Mouse (Mus musculus) mouse embryonic stem cell (cell line): ENCODE measurements around the gene Adgre5.

Experiments
- in situ Hi-C, 2 experiments: fragments of 300-500 bp; cut with MboI; formaldehyde crosslinking; loops; 1 replicate in 1 of 2; 3 replicates in 1 of 2; pipeline ENCODE4 v1.14.3; 2019 to 2020; ENCODE audit warnings: low sequenced_read_pairs in 2 of 2, low pct_unique_long_range_greater_than_20kb in 1 of 2, mixed read lengths in 1 of 2; ENCODE audit not compliant: unreplicated experiment in 1 of 2

Adgre5 gene

DNA sequence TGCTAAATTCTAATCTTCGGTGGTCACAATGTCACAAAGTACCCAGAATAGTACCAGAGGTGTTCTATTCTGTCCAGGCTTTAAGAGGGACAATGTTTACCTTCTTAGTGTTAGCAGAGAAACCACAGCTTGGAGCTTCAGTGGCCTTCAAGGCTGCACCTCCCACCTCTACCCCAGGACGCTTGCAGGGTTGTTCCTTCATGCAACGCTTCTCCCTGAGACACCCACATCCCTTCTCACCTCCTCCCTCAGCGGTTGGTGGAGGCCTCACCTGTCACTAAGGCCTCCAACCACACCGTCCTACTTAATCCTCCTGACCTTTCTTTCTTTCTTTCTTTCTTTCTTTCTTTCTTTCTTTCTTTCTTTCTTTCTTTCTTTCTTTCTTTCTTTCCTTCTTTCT lies 17.2 kb upstream of the Adgre5 start:
- in situ Hi-C loops = no loop called here

DNA sequence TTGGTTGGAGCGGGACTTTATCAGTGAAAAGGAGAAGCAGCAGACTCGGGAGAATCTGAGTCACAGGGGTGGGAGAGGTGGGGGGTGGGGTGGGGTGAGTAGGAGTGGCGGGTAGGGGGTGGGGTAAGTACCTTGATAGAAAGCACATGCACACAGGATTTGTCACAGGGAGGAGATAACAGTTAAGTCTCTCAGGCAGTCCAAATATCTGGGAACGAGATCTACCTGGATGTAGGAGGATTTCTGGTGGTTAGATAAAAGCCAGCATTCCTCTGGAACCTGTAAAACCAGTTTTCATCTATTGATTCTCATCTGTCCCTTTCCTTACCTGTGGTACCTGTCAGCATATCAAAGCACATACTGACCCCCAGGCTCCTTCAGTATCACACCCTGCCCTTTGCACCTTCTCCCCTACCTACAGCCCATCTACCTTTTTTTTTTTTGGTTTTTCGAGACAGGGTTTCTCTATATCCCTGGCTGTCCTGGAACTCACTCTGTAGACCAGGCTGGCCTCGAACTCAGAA lies 16.0 kb upstream of the Adgre5 start:
- in situ Hi-C loops = no loop called here

DNA sequence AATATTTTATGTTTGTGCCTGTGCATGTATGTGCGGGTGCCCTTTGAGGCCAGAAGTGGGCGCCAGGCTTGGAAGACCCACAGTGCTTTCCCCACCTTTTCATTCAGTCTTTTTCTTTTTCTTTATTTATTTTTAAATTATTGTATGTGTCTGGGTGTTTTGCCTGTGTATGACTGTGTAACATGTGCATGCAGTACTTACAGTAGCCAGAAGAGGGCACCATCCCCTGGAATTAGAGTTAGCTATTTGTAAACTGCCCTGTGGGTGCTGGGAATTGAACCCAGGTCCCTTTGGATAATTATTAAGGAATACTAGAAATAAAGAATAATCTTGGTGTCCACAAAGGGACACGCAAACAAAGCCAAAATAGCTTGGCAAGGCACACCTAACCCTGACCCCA lies 15.1 kb upstream of the Adgre5 start:
- in situ Hi-C loops = no loop called here

DNA sequence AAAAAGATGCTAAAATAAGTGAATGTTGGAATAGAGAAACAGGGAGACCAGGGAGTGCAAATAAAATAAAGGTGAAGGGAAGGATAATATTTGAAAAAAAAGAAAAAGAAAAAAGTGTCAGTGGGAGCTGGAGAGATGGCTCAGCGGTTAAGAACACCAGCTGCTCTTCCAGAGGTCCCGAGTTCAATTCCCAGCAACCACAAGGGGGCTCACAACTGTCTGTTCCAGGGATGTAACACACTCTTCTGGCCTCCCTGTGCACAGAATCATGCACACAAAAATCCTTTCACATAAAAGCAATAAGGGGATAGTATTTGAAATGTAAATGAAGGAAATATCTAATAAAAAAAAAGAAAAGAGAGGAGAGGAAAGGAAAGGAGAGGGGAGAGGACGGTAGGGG lies 13.0 kb upstream of the Adgre5 start:
- in situ Hi-C loops = no loop called here

DNA sequence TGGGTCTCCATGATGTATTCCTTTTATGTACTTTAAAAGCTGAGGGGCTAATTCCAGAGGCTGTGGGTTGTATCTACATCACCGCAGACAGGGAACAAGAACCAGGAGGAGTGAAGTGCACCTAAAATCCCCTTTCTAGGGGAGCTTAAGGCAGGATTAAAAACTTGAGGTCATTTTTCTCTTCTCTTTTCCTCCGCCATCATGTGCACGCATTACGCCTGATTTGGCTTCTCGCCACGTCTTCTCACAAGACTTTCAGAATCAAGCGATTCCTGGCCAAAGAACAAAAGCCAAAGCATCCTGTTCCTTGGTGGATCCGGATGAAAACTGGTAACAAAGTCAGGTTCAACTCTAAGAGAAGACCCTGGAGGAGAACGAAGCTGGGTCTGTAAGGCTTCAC lies 8.1 kb upstream of the Adgre5 start:
- in situ Hi-C loops = no loop called here

DNA sequence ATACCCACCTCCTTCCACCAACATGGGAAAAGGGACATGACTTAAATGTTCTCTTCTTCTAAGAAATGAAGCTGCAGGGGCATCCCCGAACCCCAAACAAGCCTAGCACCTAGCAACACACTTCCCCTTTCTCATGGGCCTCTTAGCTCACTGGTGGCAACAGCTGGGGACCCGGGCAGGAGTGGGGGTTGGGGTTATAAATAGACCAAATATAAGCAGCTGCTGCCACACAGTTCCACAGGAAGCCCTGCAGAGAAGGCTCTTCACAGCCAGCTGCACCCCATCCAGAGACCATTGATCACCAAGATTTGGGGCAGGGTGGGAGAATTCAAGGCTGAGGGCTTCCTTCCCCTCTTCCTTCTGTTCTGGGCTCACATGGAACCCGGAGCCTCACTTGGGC lies 7.6 kb upstream of the Adgre5 start:
- in situ Hi-C loops = no loop called here

DNA sequence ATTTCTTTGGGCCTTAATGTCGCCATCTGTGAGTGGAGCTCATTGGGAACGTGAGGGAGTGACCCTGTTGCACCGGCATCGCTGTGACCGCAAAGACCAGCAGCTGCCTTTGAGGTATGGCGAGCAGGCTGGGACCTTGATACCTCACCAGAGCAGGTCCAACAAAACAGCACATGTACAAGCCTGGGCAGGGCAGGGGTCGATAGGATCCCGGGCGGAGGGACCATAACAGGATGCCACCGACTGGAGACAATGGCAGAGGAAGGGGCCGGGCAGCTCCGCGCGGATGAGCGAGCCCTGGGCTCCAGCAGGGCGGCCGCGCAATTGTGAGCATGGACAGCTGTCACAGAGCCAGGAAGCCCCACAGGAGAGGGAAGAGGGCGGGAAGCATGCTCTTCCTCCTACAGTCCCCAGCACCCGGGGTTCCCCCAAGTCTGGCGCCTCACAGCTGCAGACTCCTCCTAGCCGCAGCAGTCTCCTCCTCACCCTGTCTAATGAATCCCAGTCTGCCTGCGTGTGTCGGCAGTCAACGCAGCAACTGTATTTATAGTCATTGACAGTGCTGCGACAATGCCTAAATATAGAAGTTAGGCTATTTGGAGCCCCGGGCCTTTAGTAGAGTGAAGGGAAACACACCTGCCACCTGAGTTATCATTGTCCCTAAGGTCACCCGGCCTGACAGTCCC lies 6.7 kb upstream of the Adgre5 start:
- in situ Hi-C loops = no loop called here

DNA sequence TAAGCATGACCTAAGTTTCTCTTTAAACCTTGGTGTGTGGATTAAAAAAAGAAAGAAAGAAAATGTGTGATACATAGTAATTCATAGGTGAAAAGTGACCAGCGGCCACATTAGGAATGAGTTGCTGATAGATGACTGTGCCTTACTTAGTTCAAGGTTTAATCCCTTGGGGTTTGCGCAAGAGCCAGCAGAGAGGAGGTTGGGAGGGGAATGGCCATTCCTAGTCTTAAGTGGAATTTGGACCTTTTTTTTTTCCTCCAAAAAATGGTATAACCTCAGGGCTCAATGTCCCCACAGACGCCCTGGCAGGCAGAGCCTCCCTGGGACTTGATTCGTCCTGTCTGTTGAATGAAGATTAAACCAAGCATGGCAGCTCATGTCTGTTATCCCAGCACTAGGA lies 2.9 kb upstream of the Adgre5 start:
- in situ Hi-C loops = no loop called here

DNA sequence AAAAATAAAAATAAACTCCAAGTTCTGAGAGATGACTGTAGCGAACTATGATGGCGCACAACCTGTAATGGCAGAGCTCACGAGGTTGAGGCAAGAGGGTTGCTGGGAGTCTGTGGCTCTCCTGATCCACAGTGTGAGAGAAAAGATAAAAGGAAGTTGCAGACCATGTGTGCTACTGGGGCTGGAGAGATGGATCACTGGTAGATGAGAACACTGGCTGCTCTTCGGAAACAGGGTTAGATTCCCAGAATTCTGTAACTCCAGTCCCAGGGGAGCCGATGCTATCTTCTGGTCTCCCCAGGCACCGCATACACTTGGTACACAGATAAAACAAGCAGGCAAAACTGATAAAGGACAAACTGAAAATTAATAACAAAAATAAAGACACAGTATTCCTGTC lies 1.8 kb upstream of the Adgre5 start:
- in situ Hi-C loops = no loop called here

DNA sequence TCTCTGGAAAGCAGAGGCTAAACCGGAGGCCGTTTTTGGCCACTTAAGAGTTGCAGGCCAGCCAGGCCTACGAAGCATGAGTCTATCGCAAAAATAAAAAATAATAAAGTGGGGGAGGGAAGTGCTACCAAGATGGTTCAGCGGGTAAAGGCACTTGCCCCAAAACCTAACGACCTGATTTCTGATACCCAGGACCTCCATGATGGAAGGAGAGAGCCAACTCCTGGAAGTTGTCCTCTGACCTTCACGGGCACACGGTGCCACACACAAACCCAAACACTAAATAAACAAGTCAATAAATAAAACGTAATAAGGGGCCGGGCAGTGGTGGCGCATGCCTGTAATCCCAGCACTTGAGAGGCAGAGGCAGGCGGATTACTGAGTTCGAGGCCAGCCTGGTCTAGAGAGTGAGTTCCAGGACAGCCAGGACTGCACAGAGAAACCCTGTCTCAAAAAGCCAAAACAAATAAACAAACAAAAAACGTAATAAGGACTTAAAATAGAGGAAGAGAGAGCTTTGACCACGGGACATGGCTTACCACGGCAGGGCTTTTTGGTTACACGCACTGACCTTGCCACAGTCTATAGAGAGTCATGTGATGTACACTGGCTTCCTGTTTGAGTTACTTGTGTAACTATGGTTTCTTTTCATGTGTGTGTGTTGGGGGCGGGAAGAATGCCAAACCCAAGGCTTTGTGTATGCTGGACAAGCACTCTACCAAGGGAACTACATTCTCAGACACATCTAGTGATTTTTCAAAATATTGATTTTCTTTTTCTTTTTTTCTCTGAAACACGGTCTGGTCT lies 926 bp upstream of the Adgre5 start:
- in situ Hi-C loops = no loop called here

DNA sequence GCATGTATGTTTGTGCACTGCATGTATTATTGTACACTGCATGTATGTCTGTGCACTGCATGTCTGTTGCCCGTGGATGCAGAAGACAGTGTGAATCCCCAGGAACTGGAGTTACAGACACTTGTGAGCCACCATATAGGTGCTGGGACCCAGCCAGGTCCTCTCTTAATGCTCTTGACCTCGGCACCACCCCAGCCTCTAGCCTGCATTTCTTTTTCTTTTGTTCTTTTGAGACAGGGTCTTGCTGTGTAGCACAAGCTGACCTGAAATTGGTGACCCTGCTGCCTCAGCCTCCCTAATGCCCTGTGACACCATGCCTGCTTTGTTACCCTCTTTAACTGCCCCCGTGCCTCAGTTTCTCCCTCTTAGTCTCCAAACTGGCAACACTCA lies 545 bp downstream of the Adgre5 start:
- in situ Hi-C loops = no loop called here

DNA sequence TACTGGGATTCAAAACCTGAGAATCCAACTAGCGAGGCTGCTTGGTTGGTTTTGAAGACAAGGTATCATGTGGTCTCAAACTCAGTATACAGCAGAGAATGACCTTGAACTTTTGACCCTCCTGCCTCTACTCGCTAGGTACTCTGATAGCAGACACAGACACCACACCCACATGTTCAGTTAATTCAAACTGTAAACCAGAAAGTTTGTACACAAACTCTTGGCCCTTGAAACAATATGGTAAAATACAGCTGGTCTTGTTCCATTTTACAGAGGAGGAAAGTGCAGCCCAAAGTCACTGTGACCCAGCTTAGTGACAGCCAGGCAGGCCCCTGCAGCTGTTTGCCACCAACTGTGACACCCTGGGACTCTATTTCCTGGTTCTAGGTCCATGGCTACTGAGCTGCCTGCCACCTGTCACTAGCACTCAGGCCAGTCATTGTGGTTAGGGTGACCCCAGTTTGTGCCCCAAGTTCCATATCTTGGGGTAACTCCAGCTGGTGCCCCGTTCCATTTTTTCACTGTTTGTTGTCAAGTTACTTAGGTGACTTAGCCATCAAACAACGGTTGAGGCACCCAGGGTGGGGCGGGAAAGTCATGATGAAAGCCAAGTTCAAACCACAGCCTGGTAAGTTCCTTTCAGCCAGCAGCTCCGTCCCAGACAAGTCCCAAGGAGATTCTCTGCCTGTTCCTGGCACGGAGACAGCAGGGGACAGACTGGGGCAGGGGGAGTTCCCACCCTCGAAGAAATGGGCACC lies 1.2 kb downstream of the Adgre5 start:
- in situ Hi-C loops = no loop called here

DNA sequence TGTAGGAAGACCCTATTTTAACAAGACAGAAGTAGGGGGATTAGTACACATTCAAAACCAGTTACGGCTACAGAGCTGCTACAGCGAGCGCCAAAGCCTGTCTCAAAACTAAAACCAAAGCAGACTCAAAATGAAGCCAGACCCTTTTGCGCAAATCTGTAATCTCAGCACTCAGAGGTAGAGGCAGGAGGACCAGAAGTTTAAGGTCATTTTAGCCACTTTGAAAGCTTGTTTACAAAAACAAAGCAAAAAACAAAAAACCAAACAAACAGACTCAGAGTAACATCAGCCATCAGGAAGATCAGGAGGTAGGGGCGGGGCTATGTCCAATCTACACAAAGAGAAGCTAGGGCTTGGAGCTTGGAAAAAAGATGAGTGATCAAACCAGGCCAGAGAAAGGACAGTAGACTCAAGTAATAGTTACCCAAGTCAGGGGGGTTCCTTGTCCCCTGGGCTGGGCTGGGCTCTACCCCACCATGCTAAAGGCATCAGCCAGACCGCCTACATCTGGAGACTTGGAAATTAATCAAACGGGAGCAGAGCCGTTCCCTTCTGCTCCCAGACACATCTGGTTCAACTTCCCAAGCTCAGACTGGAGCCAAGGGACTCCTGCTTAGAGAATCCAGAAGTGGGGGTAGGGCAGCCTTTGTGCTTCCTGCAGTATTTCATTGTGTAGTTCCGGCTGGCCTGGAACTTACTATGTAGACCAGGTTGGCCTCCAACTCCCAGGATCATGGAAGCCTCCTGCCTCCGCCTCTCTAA lies 2.0 kb downstream of the Adgre5 start:
- in situ Hi-C loops = no loop called here

DNA sequence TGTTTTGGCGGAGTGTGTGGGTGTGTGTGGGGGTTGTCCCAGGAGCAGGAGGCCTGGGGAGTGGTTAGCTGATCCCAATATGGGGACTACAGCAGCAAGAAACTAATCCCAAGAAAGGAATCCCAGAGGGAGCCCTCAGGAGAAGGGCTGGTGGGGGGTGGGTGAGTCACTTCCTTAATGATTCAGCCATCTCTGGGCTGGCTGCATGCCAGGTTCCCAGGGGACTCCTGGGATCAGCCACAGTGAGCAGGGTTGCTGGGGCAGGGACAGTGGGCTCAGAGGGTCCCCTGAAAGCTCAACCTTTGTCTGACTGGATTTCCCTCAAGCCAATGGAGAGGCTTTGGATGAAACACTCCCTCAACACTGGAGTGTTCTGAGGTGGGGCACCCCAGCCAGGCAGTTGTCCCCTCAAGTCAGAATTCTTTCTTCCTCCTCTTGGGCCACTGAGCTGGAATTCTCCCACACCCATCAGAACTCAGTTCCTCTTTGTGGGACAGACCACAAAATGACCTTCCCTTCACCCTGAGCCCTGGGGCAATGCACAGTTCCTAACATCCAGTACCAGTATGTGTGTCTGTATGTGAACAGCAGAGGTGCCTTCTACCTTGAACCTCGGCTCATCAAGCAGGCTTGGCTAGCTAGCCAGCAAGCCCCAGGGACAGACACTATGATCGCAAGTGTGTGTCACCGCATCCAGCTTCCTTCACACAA lies 3.1 kb downstream of the Adgre5 start:
- in situ Hi-C loops = no loop called here

DNA sequence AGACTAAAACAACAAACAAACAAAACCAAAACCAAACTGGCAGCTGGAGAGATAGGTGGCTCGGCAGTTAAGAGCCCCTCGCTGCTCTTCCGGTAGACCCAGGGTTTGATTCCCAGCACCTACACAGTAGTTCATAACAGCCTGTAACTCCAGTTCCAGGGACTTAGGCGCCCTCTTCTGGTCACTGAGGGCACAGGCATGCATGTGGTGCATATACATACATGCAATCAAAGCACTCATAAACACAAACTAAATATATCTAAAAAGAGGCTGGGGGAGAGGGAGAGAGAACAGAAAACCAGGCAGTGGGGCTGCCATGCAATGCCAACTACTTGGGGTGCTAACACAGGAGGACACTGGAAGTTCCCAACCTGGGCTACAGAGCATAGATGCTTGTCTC lies 3.8 kb downstream of the Adgre5 start:
- in situ Hi-C loops = no loop called here

DNA sequence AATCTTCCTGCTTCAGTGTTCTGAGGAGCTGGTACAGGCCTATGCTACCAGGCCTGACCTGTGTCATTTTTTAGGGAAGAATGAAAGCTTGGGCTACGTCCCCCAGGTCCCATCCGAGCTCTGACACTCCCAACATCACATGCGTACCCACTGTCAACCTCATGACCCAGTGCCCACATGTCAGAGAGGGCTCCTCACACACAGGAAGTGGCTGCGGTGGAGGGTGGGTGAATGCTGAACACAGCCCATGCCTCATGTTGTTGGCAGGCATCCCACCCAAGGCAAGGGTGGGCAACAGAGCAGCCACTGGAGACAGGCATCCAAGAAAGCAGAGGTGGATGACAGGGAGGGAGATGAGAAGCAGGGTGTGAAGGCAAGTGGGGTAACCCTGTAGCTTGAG lies 4.4 kb downstream of the Adgre5 start:
- in situ Hi-C loops = no loop called here

DNA sequence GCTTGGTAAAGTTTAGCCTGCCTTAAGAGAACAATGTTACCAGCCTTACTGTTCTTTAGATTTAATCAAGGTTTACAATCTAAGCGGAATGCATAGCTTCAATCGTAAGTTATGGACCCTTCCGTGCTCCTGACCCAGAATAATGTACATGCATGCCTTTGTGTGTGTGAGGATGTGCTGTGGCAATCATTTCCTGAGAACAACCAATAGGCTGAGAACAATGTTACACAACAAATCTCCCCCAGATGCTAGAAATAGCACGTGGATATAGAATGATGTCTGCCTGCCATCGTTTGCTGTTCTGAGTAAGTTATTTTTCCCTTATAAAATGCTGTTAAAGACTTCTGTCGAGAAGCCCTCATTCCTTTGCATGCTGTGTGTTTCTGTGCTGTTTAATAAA lies 8.2 kb downstream of the Adgre5 start:
- in situ Hi-C loops = no loop called here

DNA sequence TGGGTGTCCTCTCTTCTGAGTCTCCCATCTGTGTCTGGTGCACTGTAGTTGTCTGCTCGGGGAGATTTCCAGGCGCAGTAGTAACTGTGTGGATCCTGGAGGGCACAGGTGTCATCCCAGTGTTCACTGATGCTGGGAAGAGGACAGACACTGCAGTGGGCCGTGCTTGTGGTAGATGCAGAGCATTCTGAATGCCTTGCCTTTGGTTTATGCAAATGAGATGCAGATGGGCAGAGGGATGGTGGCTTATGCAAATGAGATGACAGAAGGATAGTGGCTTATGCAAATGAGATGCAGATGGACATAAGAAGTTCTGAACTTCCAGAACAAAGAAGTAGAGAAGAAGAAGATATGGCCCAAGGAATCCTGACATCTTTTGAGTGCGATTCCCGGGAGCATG lies 9.2 kb downstream of the Adgre5 start:
- in situ Hi-C loops = no loop called here
